ENCODE assay signal across 20 mouse cellular contexts in genomic region chr9:44181537-44181936, GRCm38 (mm10). TPM values are rescaled to one million over a fixed set of nuclear protein-coding genes. Genes with fewer than 3 reads are reported as not detected.
A peak's percentile ranks its signal among the peaks of the same experiment; 100 is the strongest.
DNase-seq lines count a peak whose midpoint lies in the region; ATAC-seq and TF ChIP-seq lines count a peak whose summit lies in the region.
"Had no signal": no experiment of that assay in that cellular context is flagged by ENCODE, and none has a peak within 500 bp of the region (broad histone marks: within the 10 kb centered on the region; RNA-seq: fewer than 3 reads in every experiment).

No protein-coding gene starts in this region.

- TF ChIP-seq CTCF in kidney, postnatal 0 days (IDR thresholded peaks at IDR 0.05; ENCODE audit: low read depth), result no peak
- TF ChIP-seq CTCF in MEL (IDR thresholded peaks at IDR 0.05 in 2 of 3, conservative IDR thresholded peaks at IDR 0.05 in 1 of 3; ENCODE audit: control insufficient read depth in 1 of 3, insufficient read depth in 1 of 3, low read depth in 2 of 3, low read length in 3 of 3, poor library complexity in 1 of 3, severe bottlenecking in 1 of 3), result no peak

- no peak overlapping the region for H3K9ac ChIP-seq in heart, embryonic 12.5 days
- no peak overlapping the region for H3K9ac ChIP-seq in heart, embryonic 11.5 days (ENCODE audit: low read depth, low read length)
- H3K9ac ChIP-seq in kidney, postnatal 0 days (ENCODE audit: low read depth, low read length), result no peak overlapping the region
- no peak overlapping the region for H3K9ac ChIP-seq in MEL (ENCODE audit: control insufficient read depth, low read depth, low read length, poor library complexity, severe bottlenecking)
- H3K9ac ChIP-seq: forebrain, embryonic 13.5 days; hindbrain, embryonic 15.5 days; liver, embryonic 13.5 days; neural tube, embryonic 12.5 days had no signal

- no peak for ATAC-seq in heart, embryonic 12.5 days (ENCODE audit: insufficient number of reproducible peaks, low FRiP score)
- no peak for ATAC-seq in heart, embryonic 11.5 days (replicated peaks; ENCODE audit: insufficient number of reproducible peaks, low FRiP score, low TSS enrichment)
- no peak for ATAC-seq in kidney, postnatal 0 days (replicated peaks; ENCODE audit: low FRiP score, low read depth)
- ATAC-seq: forebrain, embryonic 13.5 days; intestine, embryonic 16.5 days had no signal

- H3K4me1 ChIP-seq in heart, embryonic 12.5 days (replicated peaks), result peaks cover 34% of the 10 kb centered on the region
- H3K4me1 ChIP-seq in heart, embryonic 11.5 days (ENCODE audit: control insufficient read depth, insufficient read depth, low read length), result peaks cover 20% of the 10 kb centered on the region
- no peaks in the 10 kb centered on the region for H3K4me1 ChIP-seq in kidney, postnatal 0 days (replicated peaks; ENCODE audit: insufficient read depth, low read length)
- H3K4me1 ChIP-seq in MEL (ENCODE audit: control insufficient read depth in 1 of 2, insufficient read depth in 2 of 2, low read length in 2 of 2), result peaks cover 2 to 5% of the 10 kb centered on the region in 2 experiments; a peak in 2 of 4 replicates
- H3K4me1 ChIP-seq: forebrain, embryonic 13.5 days; hindbrain, embryonic 15.5 days; neural tube, embryonic 12.5 days had no signal

- no peak for TF ChIP-seq RAD21 in MEL (IDR thresholded peaks at IDR 0.05; ENCODE audit: low read depth, low read length)

- peaks cover 23% of the 10 kb centered on the region for H3K36me3 ChIP-seq in heart, embryonic 12.5 days
- H3K36me3 ChIP-seq in heart, embryonic 11.5 days (ENCODE audit: control insufficient read depth, insufficient read depth, low read length), result peaks cover 3% of the 10 kb centered on the region; the same call in 1 of the 2 replicates
- H3K36me3 ChIP-seq in kidney, postnatal 0 days (ENCODE audit: insufficient read depth, low read length), result no peaks in the 10 kb centered on the region
- H3K36me3 ChIP-seq in MEL (ENCODE audit: control insufficient read depth in 1 of 2, insufficient read depth in 2 of 2, low read length in 2 of 2), result peaks cover 0 to 18% of the 10 kb centered on the region in 2 experiments; a peak in 2 of 4 replicates
- H3K36me3 ChIP-seq: hindbrain, embryonic 15.5 days had no signal

- peak overlapping the region; percentile 54; the same call in 1 of the 2 replicates for H3K27ac ChIP-seq in heart, embryonic 12.5 days (ENCODE audit: poor library complexity, severe bottlenecking)
- no peak overlapping the region; the same call in 1 of the 2 replicates for H3K27ac ChIP-seq in heart, embryonic 11.5 days (ENCODE audit: low read depth, low read length)
- H3K27ac ChIP-seq in kidney, postnatal 0 days, result no peak overlapping the region
- H3K27ac ChIP-seq in MEL (ENCODE audit: control insufficient read depth, low read depth, low read length), result no peak overlapping the region
- H3K27ac ChIP-seq: forebrain, embryonic 13.5 days; hindbrain, embryonic 15.5 days; liver, embryonic 13.5 days; neural tube, embryonic 12.5 days; stomach, postnatal 0 days had no signal

- no peaks in the 10 kb centered on the region for H3K27me3 ChIP-seq in heart, embryonic 12.5 days (replicated peaks)
- H3K27me3 ChIP-seq in heart, embryonic 11.5 days (ENCODE audit: control insufficient read depth, insufficient read depth, low read length), result no peaks in the 10 kb centered on the region
- H3K27me3 ChIP-seq in kidney, postnatal 0 days (ENCODE audit: insufficient read depth, low read length), result no peaks in the 10 kb centered on the region
- H3K27me3 ChIP-seq in MEL (ENCODE audit: control insufficient read depth in 1 of 2, insufficient read depth in 2 of 2, low read length in 2 of 2), result no peaks in the 10 kb centered on the region
- H3K27me3 ChIP-seq: forebrain, embryonic 13.5 days; hindbrain, embryonic 15.5 days; liver, embryonic 13.5 days; neural tube, embryonic 12.5 days had no signal

- H3K9me3 ChIP-seq in heart, embryonic 12.5 days (replicated peaks), result no peaks in the 10 kb centered on the region
- H3K9me3 ChIP-seq in heart, embryonic 11.5 days (replicated peaks; ENCODE audit: control insufficient read depth, low read length), result peaks cover 3% of the 10 kb centered on the region; the same call in 1 of the 2 replicates
- H3K9me3 ChIP-seq in kidney, postnatal 0 days (replicated peaks; ENCODE audit: low read length), result no peaks in the 10 kb centered on the region
- no peaks in the 10 kb centered on the region for H3K9me3 ChIP-seq in MEL (replicated peaks; ENCODE audit: insufficient read depth, low read length)
- H3K9me3 ChIP-seq: forebrain, embryonic 13.5 days; hindbrain, embryonic 15.5 days; liver, embryonic 13.5 days had no signal

- no peak overlapping the region for H3K4me3 ChIP-seq in heart, embryonic 12.5 days
- H3K4me3 ChIP-seq in heart, embryonic 11.5 days (ENCODE audit: low read depth, low read length), result no peak overlapping the region
- no peak overlapping the region for H3K4me3 ChIP-seq in kidney, postnatal 0 days (replicated peaks; ENCODE audit: low read depth, low read length)
- no peak overlapping the region for H3K4me3 ChIP-seq in MEL (ENCODE audit: control insufficient read depth in 1 of 2, insufficient read depth in 1 of 2, low read depth in 2 of 2, low read length in 2 of 2)
- H3K4me3 ChIP-seq: forebrain, embryonic 13.5 days; hindbrain, embryonic 15.5 days; liver, embryonic 13.5 days; neural tube, embryonic 12.5 days had no signal

- no peak for TF ChIP-seq POLR2A in MEL (IDR thresholded peaks at IDR 0.05; ENCODE audit: control insufficient read depth in 1 of 2, insufficient read depth in 1 of 2, low read depth in 1 of 2, low read length in 2 of 2, poor library complexity in 1 of 2)

- no peak overlapping the region for H3K4me2 ChIP-seq in heart, embryonic 12.5 days
- no peak overlapping the region for H3K4me2 ChIP-seq in heart, embryonic 11.5 days
- H3K4me2 ChIP-seq in kidney, postnatal 0 days (ENCODE audit: low read length), result no peak overlapping the region
- H3K4me2 ChIP-seq: forebrain, embryonic 13.5 days; hindbrain, embryonic 15.5 days; liver, embryonic 13.5 days; neural tube, embryonic 12.5 days had no signal

- DNase-seq in kidney, postnatal 0 days (ENCODE audit: low spot score), result peak; percentile 18
- DNase-seq in kidney, adult 18-20 months, result no peak
- peak; percentile 45 for DNase-seq in MEL (ENCODE audit: low read depth, low spot score)
- DNase-seq in lung, postnatal 25 days (ENCODE audit: low spot score), result no peak
- DNase-seq in left cerebral cortex, postnatal 4 days, result no peak
- DNase-seq: midbrain, embryonic 14.5 days had no signal

- intact Hi-C loops in left cerebral cortex, postnatal 4 days (cut with DNase I), result no loop called here

- WGBS in heart, embryonic 12.5 days, result 28% methylated on average over 5 of the region's 5 CpGs
- WGBS in heart, embryonic 11.5 days (ENCODE audit: insufficient replicate concordance), result 42% methylated on average over 5 of the region's 5 CpGs
- WGBS in kidney, postnatal 0 days, result 66% methylated on average over 5 of the region's 5 CpGs

- peaks cover 2% of the 10 kb centered on the region; the same call in 1 of the 2 replicates for H3K79me2 ChIP-seq in MEL (ENCODE audit: control insufficient read depth, insufficient read depth, low read length, poor library complexity)

- no peak for TF ChIP-seq EP300 in MEL (IDR thresholded peaks at IDR 0.05; ENCODE audit: low read depth in 1 of 2, low read length in 2 of 2)

TF ChIP-seq in MEL, 35 proteins besides CTCF, POLR2A, EP300 and RAD21:
- TF ChIP-seq GATA1 (IDR thresholded peaks at IDR 0.05; ENCODE audit: low read depth, low read length) (0 out of 2 replicates have a peak, but pooled peaks have one; percentile 27), NRF1 (IDR thresholded peaks at IDR 0.05; ENCODE audit: insufficient read depth, low read depth, low read length, poor library complexity, severe bottlenecking) (no peak), SIN3A (IDR thresholded peaks at IDR 0.05; ENCODE audit: low read length) (no peak), MYC (IDR thresholded peaks at IDR 0.05; ENCODE audit: low read depth, low read length) (no peak), ZNF384 (IDR thresholded peaks at IDR 0.05; ENCODE audit: low read depth, low read length) (no peak), CHD2 (IDR thresholded peaks at IDR 0.05; ENCODE audit: low read length) (no peak), USF2 (IDR thresholded peaks at IDR 0.05; ENCODE audit: borderline replicate concordance in 1 of 2, insufficient read depth in 1 of 2, low read depth in 1 of 2, low read length in 2 of 2) (no peak)

RNA-seq across cellular contexts. Expression of gene Mcam, which starts 47.3 kb away (rescaled TPM):
- 129 and 130 TPM in 2 replicates for polyA plus RNA-seq in heart, embryonic 12.5 days (2016; fragmentation: Nextera tagmentation; extraction: Ambion mirVana)
- 86.2 and 105 TPM in 2 replicates for polyA plus RNA-seq in heart, embryonic 11.5 days (2014; fragmentation: Nextera tagmentation; extraction: Ambion mirVana)
- polyA plus RNA-seq in kidney, postnatal 0 days (2015; fragmentation: Nextera tagmentation; extraction: Ambion mirVana), result 46.3 and 46.6 TPM in 2 replicates
- 0.10 and 0.15 TPM in 2 replicates for total RNA-seq in MEL (2012; rRNA removed)
- polyA plus RNA-seq in MEL (2012; ENCODE audit: insufficient read depth in 1 of 2, insufficient read length in 2 of 2, low read depth in 1 of 2, low replicate concordance in 2 of 2, missing spikeins in 1 of 2), result under 1 TPM in 1 of 2 experiments, not detected in 1; 0.88 TPM
- total RNA-seq in left cerebral cortex, postnatal 4 days (2021), result 10 to 100 TPM; 13.7 to 16.9 TPM

RNA-seq across cellular contexts. Expression of gene Cbl, which starts 52.3 kb away (rescaled TPM):
- 18.3 and 20.0 TPM in 2 replicates for polyA plus RNA-seq in heart, embryonic 12.5 days (2016; fragmentation: Nextera tagmentation; extraction: Ambion mirVana)
- 12.6 and 14.8 TPM in 2 replicates for polyA plus RNA-seq in heart, embryonic 11.5 days (2014; fragmentation: Nextera tagmentation; extraction: Ambion mirVana)
- polyA plus RNA-seq in kidney, postnatal 0 days (2015; fragmentation: Nextera tagmentation; extraction: Ambion mirVana), result 9.9 and 10.4 TPM in 2 replicates
- 9.1 and 14.9 TPM in 2 replicates for total RNA-seq in MEL (2012; rRNA removed)
- 10 to 100 TPM; 36.8 to 41.1 TPM for polyA plus RNA-seq in MEL (2012; ENCODE audit: insufficient read depth in 1 of 2, insufficient read length in 2 of 2, low read depth in 1 of 2, low replicate concordance in 2 of 2, missing spikeins in 1 of 2)
- total RNA-seq in left cerebral cortex, postnatal 4 days (2021), result 10 to 100 TPM; 58.4 to 62.4 TPM

RNA-seq across cellular contexts. Expression of gene Ccdc153, which starts 58.9 kb away (rescaled TPM):
- polyA plus RNA-seq in heart, embryonic 12.5 days (2016; fragmentation: Nextera tagmentation; extraction: Ambion mirVana), result not detected in 2 replicates
- polyA plus RNA-seq in heart, embryonic 11.5 days (2014; fragmentation: Nextera tagmentation; extraction: Ambion mirVana), result not detected in 2 replicates
- polyA plus RNA-seq in kidney, postnatal 0 days (2015; fragmentation: Nextera tagmentation; extraction: Ambion mirVana), result not detected in 2 replicates
- total RNA-seq in MEL (2012; rRNA removed), result not detected in 2 replicates
- not detected for polyA plus RNA-seq in MEL (2012; ENCODE audit: insufficient read depth in 1 of 2, insufficient read length in 2 of 2, low read depth in 1 of 2, low replicate concordance in 2 of 2, missing spikeins in 1 of 2)
- total RNA-seq in left cerebral cortex, postnatal 4 days (2021), result 1 to 10 TPM; 3.5 to 4.6 TPM
- total RNA-seq: gastrocnemius, postnatal 14 days; hematopoietic stem cell, adult 5-6 weeks; megakaryocyte-erythroid progenitor cell, adult 5-6 weeks had no signal
- polyA plus RNA-seq: forebrain, embryonic 13.5 days; hindbrain, embryonic 15.5 days; intestine, embryonic 16.5 days; kidney, embryonic 14.5 days; limb, embryonic 14.5 days; liver, embryonic 13.5 days; midbrain, embryonic 14.5 days; neural tube, embryonic 12.5 days; stomach, postnatal 0 days; urinary bladder, adult 2 months had no signal

Comparison
In these comparisons a context has a peak if more than half of its experiments do, and no peak if none do; other contexts are left out.
1. DNase-seq: peak in kidney, postnatal 0 days (single experiment) and MEL (single experiment); none in kidney, adult 18-20 months (single experiment), lung, postnatal 25 days (single experiment) and left cerebral cortex, postnatal 4 days (single experiment).
2. RNA of gene Mcam, which starts 47.3 kb away (polyA plus RNA-seq): 129 to 130 TPM in heart, embryonic 12.5 days, 86.2 to 105 TPM in heart, embryonic 11.5 days and 46.3 to 46.6 TPM in kidney, postnatal 0 days; 0.88 TPM in MEL; every median in the first group is over 10 times any median in the second.